Mouse (Mus musculus): ENCODE results near the gene Hs6st3.

- TF ChIP-seq CTCF (IDR thresholded peaks at IDR 0.05; ENCODE audit: extremely low read depth, insufficient read depth, low read length) (no peak), POLR2A (IDR thresholded peaks at IDR 0.05; ENCODE audit: extremely low read depth, insufficient read depth, low read length) (no peak)
These were observed 55.8 kb downstream of the Hs6st3 start for GRCm38 (mm10) chr14:119193905-119194304.

Data from cortical plate, adult 2 months (tissue).